Mouse (Mus musculus) G1E (cell line): ENCODE results near the gene Zswim5. TPM values are rescaled to one million over a fixed set of nuclear protein-coding genes. Genes with fewer than 3 reads are reported as not detected.

Experiments
- ATAC-seq: 2 replicates; pipeline ENCODE4 v1.8.0; 2016; ENCODE audit warnings: mild to moderate bottlenecking; ENCODE audit not compliant: insufficient number of reproducible peaks, poor library complexity, low FRiP score, severe bottlenecking; ENCODE audit errors: extremely low read depth
- DNase-seq: peaks from one replicate; pipeline ENCODE4 v3.0.0; 2012; ENCODE audit warnings: low spot score
- H3K27me3 ChIP-seq: 2 replicates; pipeline ENCODE4 v1.6.1; 2012; ENCODE audit warnings: mild to moderate bottlenecking, low read length, inconsistent platforms; ENCODE audit not compliant: insufficient read depth
- H3K36me3 ChIP-seq: replicated peaks from 2 replicates; pipeline ENCODE3; 2012; ENCODE audit warnings: mild to moderate bottlenecking, inconsistent platforms
- H3K4me1 ChIP-seq: 2 replicates; pipeline ENCODE4 v1.6.1; 2012; ENCODE audit warnings: low read depth, low read length, inconsistent platforms, mixed read lengths; ENCODE audit not compliant: insufficient read depth
- H3K4me3 ChIP-seq: 2 replicates; pipeline ENCODE4 v1.5.1; 2012; ENCODE audit warnings: low read depth, mild to moderate bottlenecking, inconsistent platforms, low read length, moderate library complexity, mixed read lengths
- H3K9me3 ChIP-seq: replicated peaks from 2 replicates; pipeline ENCODE4 v1.6.1; 2012; ENCODE audit warnings: inconsistent platforms
- CTCF ChIP-seq: IDR thresholded peaks from 2 replicates; pipeline ENCODE4 v1.5.1; 2012; ENCODE audit warnings: low read depth, low read length, inconsistent platforms, mixed read lengths
- GATA1 ChIP-seq: IDR thresholded peaks from 2 replicates; pipeline ENCODE4 v1.6.1; 2012; ENCODE audit warnings: borderline replicate concordance, low read length, inconsistent platforms, mixed read lengths
- GATA2 ChIP-seq: IDR thresholded peaks from 2 replicates; pipeline ENCODE4 v1.6.1; 2012; ENCODE audit warnings: low read depth, low read length, inconsistent platforms, borderline replicate concordance
- POLR2AphosphoS5 ChIP-seq: IDR thresholded peaks from 2 replicates; pipeline ENCODE4 v1.6.1; 2012; ENCODE audit warnings: low read depth, low read length, inconsistent platforms; ENCODE audit not compliant: insufficient replicate concordance
- TAL1 ChIP-seq: conservative IDR thresholded peaks from 2 replicates; pipeline ENCODE4 v1.6.1; 2012; ENCODE audit warnings: low read depth, low read length, inconsistent platforms, mixed read lengths
- polyA plus RNA-seq: library from polyadenylated mRNA; stranded (reverse); fragments of >175 nt; gene quantifications from 2 replicates; pipeline ENCODE4 v1.2.3, GENCODE M21; 2012
- total RNA-seq, 2 experiments: library from RNA; stranded (forward) in 1 of 2; stranded (reverse) in 1 of 2; fragments of 200-1000 nt in 1 of 2; fragments of >200 nt in 1 of 2; fragmentation: Nextera tagmentation in 1 of 2; gene quantifications; 2 replicates each; pipeline ENCODE4 v1.2.3; 2014 to 2017

The Zswim5 gene
- total and polyA plus RNA-seq, 3 experiments = 0.11 TPM; not detected in 2

DNA sequence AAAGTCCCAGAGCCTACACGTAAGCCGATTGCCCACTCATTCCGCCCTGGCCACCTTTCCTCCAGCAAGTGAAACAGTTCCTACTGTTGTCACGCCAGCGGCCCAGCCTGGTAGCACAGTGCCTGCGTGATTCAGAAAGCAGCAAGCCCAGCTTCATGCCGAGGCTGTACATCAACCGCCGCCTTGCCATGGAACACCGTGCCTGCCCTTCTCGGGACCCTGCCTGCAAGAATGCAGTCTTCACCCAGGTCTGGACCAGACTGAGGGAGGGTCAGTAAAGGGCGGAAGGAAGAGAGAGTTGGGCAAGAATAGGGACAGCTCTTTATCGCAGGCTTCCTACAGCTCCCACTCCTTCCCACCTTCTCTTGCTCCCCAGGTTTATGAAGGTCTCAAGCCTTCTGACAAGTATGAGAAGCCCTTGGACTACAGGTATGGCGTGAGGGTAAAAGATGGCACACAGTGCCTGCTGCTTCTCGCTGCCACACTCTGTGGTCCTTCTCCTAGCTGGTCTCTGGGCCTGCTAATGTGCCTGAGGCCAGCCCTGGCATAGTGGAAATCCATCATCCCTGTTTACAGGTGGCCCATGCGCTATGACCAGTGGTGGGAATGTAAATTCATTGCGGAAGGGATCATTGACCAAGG lies 122.5 kb downstream of the Zswim5 start:
- peaks cover 78% of the 10 kb centered on the region for H3K36me3 ChIP-seq
- no peak for TF ChIP-seq GATA2
- TF ChIP-seq GATA1 = no peak
- no peak for TF ChIP-seq CTCF
- no peak for TF ChIP-seq TAL1
- no peak for TF ChIP-seq POLR2AphosphoS5
- H3K4me3 ChIP-seq = no peak overlapping the region
- no peaks in the 10 kb centered on the region for H3K9me3 ChIP-seq
- no peak for ATAC-seq
- H3K27me3 ChIP-seq = no peaks in the 10 kb centered on the region
- H3K4me1 ChIP-seq = peaks cover 24% of the 10 kb centered on the region
- DNase-seq = no peak

DNA sequence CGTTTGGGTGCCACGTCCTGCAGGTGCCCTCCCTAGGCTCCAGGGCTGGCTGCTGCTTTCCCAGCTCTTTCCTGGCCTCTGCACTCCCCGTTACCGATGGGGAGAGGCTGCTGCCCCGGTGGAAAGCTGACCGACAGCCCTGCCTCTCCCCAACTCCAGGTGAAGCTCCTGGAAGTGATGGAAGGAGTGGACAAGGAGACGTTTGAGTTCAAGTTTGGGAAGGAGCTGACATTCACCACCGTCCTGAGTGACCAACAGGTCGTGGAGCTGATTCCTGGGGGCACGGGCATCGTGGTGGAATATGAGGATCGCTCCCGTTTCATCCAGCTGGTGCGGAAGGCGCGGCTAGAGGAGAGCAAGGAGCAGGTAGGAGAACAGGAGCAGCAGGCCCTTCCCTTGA lies 124.8 kb downstream of the Zswim5 start:
- no peak for ATAC-seq
- Histone ChIP-seq H3K27me3 (no peaks in the 10 kb centered on the region), H3K9me3 (no peaks in the 10 kb centered on the region), H3K36me3 (peaks cover 74% of the 10 kb centered on the region), H3K4me1 (peaks cover 4% of the 10 kb centered on the region; the same call in 1 of the 2 replicates), H3K4me3 (no peak overlapping the region)
- TF ChIP-seq GATA1 (no peak), POLR2AphosphoS5 (no peak), GATA2 (no peak), TAL1 (no peak), CTCF (no peak)
- no peak for DNase-seq

- peak; percentile 56 for DNase-seq
- Histone ChIP-seq H3K27me3 (peaks cover 7% of the 10 kb centered on the region), H3K4me1 (0 out of 2 replicates have a peak, but pooled peaks cover 3% of the 10 kb centered on the region), H3K36me3 (peaks cover 69% of the 10 kb centered on the region), H3K9me3 (no peaks in the 10 kb centered on the region), H3K4me3 (no peak overlapping the region)
- no peak for ATAC-seq
- peak; percentile 43 for TF ChIP-seq CTCF
- no peak for TF ChIP-seq GATA1
- TF ChIP-seq TAL1 = no peak
These were observed 125.7 kb downstream of the Zswim5 start for GRCm38 (mm10) chr4:117002543-117003521.

GRCm38 (mm10) chr4:117004649-117005048 lies 127.5 kb downstream of the Zswim5 start:
- Histone ChIP-seq H3K4me3 (no peak overlapping the region), H3K4me1 (0 out of 2 replicates have a peak, but pooled peaks cover 3% of the 10 kb centered on the region), H3K36me3 (peaks cover 54% of the 10 kb centered on the region), H3K27me3 (peaks cover 12% of the 10 kb centered on the region), H3K9me3 (no peaks in the 10 kb centered on the region)
- no peak for ATAC-seq
- TF ChIP-seq TAL1 = no peak
- no peak for TF ChIP-seq CTCF
- no peak for TF ChIP-seq POLR2AphosphoS5
- TF ChIP-seq GATA2 = no peak
- TF ChIP-seq GATA1 = no peak
- no peak for DNase-seq

- DNase-seq (no peak), ATAC-seq (no peak)
- peaks cover 15% of the 10 kb centered on the region for H3K27me3 ChIP-seq
- TF ChIP-seq TAL1 (no peak), GATA2 (no peak), CTCF (no peak), POLR2AphosphoS5 (no peak), GATA1 (no peak)
- no peak overlapping the region for H3K4me3 ChIP-seq
- H3K4me1 ChIP-seq = 0 out of 2 replicates have a peak, but pooled peaks cover 3% of the 10 kb centered on the region
- peaks cover 42% of the 10 kb centered on the region for H3K36me3 ChIP-seq
- H3K9me3 ChIP-seq = no peaks in the 10 kb centered on the region
These were observed 128.6 kb downstream of the Zswim5 start for GRCm38 (mm10) chr4:117005611-117006400.
